Mouse (Mus musculus): ENCODE data around the gene Gm9513. TPM values are rescaled to one million over a fixed set of nuclear protein-coding genes. Genes with fewer than 3 reads are reported as not detected.

Gene Gm9513
- not detected in 2 replicates for polyA plus RNA-seq (2015; fragmentation: Nextera tagmentation; extraction: Ambion mirVana)

GRCm38 (mm10) chr9:36475338-36475737 lies at the start of gene Gm9513:
Gm9513 (plus strand) TSS chr9:36475638.
- DNase-seq (ENCODE audit: low spot score), result no peak

- no peak for DNase-seq (ENCODE audit: low spot score)
Observed at GRCm38 (mm10) chr9:36431584-36431983, 43.9 kb upstream of the Gm9513 start, which contains the start of gene Gm7257. Gm7257 (plus strand) TSS chr9:36431884.

GRCm38 (mm10) chr9:36435051-36435764 lies 40.2 kb upstream of the Gm9513 start:
- no peak for DNase-seq (ENCODE audit: low spot score)

- no peak for DNase-seq (ENCODE audit: low spot score)
Observed at GRCm38 (mm10) chr9:36494501-36495220, 19.2 kb downstream of the Gm9513 start.

- no peak for DNase-seq (ENCODE audit: low spot score)
Observed at GRCm38 (mm10) chr9:36495824-36496223, 20.4 kb downstream of the Gm9513 start.

- no peak for DNase-seq (ENCODE audit: low spot score)
Observed at GRCm38 (mm10) chr9:36504211-36504610, 28.8 kb downstream of the Gm9513 start.

Other genes with a start within 250 kb of the Gm9513 start
- 0.27 and 0.69 TPM in 2 replicates for gene Gm7257, start 43.8 kb upstream of the Gm9513 start, polyA plus RNA-seq (2015; fragmentation: Nextera tagmentation; extraction: Ambion mirVana)
- not detected in 2 replicates for gene Gm5615, start 66.3 kb downstream of the Gm9513 start, polyA plus RNA-seq (2015; fragmentation: Nextera tagmentation; extraction: Ambion mirVana)
- gene Gm17689, start 107.0 kb downstream of the Gm9513 start, polyA plus RNA-seq (2015; fragmentation: Nextera tagmentation; extraction: Ambion mirVana), result not detected in 2 replicates
- gene A630095E13Rik, start 167.7 kb downstream of the Gm9513 start, polyA plus RNA-seq (2015; fragmentation: Nextera tagmentation; extraction: Ambion mirVana), result 0.60 TPM in 2 replicates
- gene Acrv1, start 217.6 kb downstream of the Gm9513 start, polyA plus RNA-seq (2015; fragmentation: Nextera tagmentation; extraction: Ambion mirVana), result 0.19 TPM in 1 of 2 replicates, not detected in the other